Mouse (Mus musculus): ENCODE results near the gene Pef1. TPM values are rescaled to one million over a fixed set of nuclear protein-coding genes. Genes with fewer than 3 reads are reported as not detected.

The Pef1 gene
- total RNA-seq (2015) (53.1 TPM in 2 replicates), total RNA-seq (2017) (12.3 and 18.0 TPM in 2 replicates)

DNA sequence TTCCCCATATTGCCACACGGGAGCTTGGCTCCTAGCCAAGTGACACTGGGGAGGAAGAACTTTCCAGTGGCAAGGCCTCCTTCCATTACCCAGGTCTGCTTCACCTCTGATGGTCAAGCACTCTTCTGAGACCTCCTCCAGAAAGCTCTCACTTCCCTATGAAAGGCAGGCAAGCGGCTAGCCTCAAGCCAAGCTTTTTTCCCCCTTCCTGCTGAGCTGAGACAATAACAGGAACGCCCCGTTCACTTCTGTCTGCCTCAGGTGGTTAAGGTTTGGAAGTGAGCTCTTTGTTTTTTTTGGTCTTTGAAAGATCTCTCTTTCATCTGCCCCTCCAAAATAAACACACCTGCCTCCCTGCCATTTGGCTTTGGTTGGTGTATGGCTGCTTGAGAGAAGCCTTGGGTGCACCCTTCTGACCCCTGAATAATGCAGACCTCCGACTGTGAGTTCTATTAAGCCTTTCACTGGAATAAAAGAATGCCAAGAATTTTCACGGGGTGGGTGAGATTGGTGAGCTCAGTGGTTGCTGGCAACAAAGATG lies at the start of gene Pef1:
TSS of gene Pef1 (plus strand) at position 448 of the 541 bp plus-strand sequence.
- ATAC-seq (ENCODE audit: poor library complexity, severe bottlenecking): peak; percentile 39

GRCm38 (mm10) chr4:130053111-130053510 lies 49.2 kb upstream of the Pef1 start:
- no peak for ATAC-seq (ENCODE audit: poor library complexity, severe bottlenecking)

GRCm38 (mm10) chr4:130054727-130055126 lies 47.6 kb upstream of the Pef1 start:
- no peak for ATAC-seq (ENCODE audit: poor library complexity, severe bottlenecking)

DNA sequence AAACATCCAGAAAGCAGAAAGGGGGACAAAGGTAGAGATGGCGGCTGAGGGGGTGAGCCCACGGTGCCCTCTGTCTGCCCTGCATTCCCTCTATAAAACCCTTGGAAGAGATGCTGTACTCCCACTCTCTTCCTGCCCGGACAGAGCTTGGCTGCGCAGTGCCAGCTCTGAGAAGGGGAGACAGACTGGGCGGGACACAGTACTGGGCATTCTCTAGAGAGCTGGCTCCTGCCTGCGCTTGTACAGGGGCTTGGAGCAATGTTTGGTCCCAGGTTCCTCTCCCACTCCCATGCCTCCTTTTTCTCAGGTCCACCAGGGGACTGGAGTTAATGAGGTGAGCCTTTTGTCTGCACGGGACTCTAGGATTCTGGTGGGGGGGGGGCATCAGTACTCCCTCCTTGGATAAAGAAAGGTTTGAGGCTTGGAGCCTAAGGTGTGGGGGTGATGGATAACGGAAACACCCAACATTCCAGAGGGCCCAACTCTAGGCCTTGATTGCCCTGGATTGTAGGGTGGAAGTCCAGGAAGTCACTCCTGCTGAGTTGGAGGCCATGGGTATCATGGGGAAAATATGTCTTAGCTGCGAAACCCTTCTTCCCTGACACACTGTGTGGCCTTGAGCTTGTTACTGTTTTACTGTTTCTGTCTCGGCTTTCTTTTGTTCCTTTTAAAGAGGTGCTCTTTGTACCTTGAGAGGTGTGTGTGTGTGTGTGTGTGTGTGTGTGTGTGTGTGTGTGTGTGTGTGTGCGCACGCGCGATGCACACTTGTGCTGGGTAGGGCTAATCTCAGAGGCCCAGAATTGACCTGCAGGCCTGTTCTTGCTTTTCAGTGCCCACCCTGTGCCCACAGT lies 47.0 kb upstream of the Pef1 start:
- no peak for ATAC-seq (ENCODE audit: poor library complexity, severe bottlenecking)

- ATAC-seq (ENCODE audit: poor library complexity, severe bottlenecking): no peak
These were observed 46.4 kb upstream of the Pef1 start for GRCm38 (mm10) chr4:130056011-130056322.

DNA sequence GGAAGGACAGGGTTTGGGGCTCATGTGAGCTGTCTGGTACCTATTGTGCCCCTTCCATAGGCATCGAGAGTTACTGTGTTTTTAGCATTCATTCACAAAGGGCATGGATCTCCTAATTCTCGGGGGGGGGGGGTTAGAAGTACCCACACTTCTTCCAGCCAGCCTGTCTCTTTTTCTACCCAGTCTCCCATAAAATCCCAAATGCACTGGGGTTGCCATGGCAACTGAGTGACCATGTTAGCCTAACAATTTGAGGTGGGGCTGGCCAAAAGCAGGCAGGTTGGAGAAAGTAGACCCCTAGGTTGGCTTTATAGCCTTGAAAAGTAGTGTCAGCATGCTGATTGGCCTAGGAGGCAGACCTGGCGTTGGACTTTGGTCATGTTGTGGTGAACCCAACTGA lies 45.9 kb upstream of the Pef1 start:
- no peak for ATAC-seq (ENCODE audit: poor library complexity, severe bottlenecking)

GRCm38 (mm10) chr4:130060937-130061336 lies 41.4 kb upstream of the Pef1 start:
- ATAC-seq (ENCODE audit: poor library complexity, severe bottlenecking): no peak

DNA sequence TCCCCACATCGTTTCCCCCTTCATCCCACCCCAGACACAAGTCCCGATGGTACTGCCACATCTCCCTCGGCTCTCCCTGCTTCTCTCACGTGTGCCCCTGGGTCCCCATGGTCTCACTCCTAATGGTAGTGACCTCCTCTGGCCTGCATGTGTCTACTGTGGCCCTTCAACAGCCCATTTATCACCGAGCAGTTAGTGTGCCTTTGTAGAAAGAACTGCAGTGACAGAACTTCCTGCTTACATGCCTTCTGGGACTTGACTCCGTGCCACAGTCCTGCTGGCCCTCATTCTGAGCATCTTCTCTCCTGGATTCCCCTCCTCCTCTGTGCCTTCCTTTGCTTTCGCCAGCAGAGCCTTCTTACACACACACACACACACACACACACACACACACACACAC lies 39.2 kb upstream of the Pef1 start:
- ATAC-seq (ENCODE audit: poor library complexity, severe bottlenecking): no peak

DNA sequence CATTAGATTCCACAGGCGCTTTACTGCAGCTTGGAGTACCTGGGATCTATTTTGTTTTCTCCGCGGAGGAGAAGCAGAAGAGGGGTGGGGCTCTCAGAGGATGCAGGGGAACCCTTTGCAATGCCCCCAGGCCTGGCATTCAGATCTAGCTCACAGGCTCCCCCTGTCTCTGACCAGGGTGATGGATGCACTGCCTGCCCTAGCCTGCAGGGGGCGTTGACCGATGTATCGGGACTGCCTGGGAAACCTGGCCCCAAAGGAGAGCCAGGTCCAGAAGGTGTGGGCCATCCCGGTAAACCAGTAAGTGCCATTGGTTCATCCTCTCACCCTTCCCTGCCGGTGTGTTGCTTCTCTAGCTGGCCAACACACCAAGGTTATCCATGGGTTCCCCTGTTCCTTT lies 35.5 kb upstream of the Pef1 start:
- no peak for ATAC-seq (ENCODE audit: poor library complexity, severe bottlenecking)

DNA sequence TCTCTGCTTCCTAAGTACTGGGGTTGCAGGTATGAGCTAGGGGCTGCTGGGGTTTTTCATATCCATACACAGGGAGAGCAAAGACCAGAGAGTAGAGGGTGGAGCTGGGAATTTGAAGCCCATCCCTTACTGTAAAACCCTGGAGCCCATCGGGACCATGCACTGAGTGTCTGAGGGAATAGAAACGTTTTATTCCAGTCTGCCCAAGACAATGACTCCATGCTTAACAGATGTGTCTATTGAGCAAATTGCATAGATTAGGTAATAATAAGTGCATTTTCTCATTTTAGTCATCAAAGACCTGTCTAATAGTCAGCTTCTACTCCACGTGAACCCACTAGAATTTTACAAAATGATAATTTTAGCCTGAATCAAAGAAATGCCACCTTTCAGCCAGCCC lies 31.8 kb upstream of the Pef1 start:
- ATAC-seq (ENCODE audit: poor library complexity, severe bottlenecking): no peak

GRCm38 (mm10) chr4:130071758-130072157 lies 30.6 kb upstream of the Pef1 start:
- no peak for ATAC-seq (ENCODE audit: poor library complexity, severe bottlenecking)

DNA sequence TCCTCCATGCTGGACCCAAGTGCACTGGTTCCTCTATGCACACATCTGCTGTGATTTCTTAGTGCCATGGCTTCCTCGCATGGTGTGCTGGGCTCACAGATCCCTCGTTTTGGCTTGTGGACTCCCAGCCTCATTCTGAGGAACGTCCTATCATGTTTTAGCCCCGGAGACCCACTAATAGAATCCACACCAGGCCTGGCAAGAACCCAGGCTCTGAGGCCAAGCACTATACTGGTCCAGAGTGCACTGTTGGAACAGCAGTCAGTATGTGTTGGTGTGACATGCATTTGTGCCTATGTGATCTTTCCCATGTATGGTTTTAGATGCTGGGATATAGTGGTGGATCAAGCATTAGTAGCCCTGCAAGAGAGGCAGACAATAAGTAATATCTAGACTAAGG lies 29.0 kb upstream of the Pef1 start:
- ATAC-seq (ENCODE audit: poor library complexity, severe bottlenecking): no peak

GRCm38 (mm10) chr4:130074761-130075515 lies 27.4 kb upstream of the Pef1 start:
- no peak for ATAC-seq (ENCODE audit: poor library complexity, severe bottlenecking)

DNA sequence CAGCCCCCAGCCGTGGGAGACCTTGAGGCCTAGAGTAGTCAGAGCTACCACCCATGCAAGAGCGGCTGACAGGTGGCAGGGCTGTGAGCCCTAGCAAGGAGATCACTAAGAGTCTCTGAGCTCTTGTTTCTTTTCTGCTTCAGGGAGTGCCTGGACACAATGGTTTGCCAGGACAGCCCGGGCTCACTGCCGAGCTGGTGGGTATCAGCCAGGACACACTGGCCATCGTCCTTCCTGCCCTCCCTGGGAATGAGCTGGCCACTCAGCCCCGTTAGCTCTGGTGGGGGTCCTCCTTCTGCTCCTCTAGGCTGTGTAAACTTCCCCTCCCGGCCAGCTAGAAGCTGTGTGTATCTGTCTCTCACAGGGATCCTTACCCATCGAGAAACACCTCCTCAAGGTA lies 25.5 kb upstream of the Pef1 start:
- ATAC-seq (ENCODE audit: poor library complexity, severe bottlenecking): no peak

DNA sequence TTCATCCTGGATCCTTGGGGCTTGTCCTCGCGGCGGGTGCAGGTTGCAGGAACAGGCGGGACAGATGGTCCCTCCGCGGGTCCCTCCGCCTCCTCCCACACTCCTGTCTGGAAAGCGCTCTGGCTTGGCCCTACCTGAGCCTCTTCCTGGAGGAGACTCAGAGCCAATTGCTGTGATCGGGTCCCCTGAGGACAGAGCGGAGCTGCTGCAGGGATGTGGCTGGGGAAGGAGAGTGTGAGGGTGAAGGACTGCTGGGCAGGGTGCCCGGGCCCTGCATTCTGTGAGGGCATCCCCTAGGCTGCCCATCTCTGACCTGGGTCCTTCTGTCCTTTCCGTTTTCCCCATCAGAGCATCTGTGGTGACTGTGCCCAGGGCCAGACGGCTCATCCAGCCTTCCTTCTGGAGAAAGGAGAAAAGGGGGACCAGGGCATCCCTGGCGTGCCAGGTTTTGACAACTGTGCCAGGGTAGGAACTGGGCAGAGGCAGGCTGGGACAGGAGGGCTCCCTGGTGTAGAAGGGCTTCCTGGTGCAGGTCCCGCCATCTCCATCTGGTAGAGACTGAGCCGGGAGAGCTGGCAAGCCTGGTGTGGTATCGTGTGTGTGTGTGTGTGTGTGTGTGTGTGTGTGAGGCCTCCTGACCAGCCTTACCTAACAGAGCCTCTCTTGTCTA lies 23.4 kb upstream of the Pef1 start:
- ATAC-seq (ENCODE audit: poor library complexity, severe bottlenecking): no peak

- ATAC-seq (ENCODE audit: poor library complexity, severe bottlenecking): no peak
These were observed 22.8 kb upstream of the Pef1 start for GRCm38 (mm10) chr4:130079521-130079920.

DNA sequence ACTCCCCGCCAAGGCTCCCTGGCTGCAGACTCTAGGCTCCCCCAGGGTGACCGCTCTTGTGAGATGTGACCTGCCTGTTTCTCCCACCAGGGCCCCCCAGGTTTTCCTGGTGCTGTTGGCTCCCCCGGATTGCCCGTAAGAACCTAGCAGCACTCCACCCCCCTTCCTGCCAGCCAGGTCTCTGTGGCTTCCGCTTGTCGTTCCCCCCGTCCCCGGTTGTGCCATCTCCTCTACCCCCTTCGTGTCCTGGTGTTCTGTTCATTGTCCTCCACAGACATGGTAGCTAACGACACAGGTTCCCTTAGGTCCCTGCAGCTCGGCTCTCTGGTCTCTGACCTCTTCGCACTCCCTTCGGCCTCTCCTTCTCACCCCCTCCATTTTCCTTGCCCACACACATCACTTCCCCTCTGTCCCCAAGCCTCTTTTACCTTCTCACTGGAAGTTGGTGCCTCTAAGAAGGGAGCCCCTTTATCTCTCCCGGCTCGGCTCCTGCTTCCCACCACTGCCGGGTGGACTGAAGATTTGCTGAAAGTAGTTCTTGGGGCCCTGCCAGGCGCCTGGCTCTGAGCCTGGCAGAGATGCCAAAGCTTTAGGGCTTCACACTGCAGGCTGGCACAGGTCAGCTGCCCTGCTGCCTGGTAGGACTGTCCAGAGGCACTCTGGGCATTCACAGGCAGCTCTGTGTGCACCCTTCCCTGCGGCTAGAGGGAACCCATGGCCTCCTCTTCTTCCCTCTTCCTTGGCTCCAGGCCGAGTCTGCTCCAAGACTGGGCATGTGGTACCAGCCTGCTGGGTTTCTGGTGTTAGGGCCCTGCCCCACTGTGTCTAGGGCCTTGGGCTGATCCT lies 20.8 kb upstream of the Pef1 start:
- ATAC-seq (ENCODE audit: poor library complexity, severe bottlenecking): peak; percentile 59; the same call in 1 of the 2 replicates

DNA sequence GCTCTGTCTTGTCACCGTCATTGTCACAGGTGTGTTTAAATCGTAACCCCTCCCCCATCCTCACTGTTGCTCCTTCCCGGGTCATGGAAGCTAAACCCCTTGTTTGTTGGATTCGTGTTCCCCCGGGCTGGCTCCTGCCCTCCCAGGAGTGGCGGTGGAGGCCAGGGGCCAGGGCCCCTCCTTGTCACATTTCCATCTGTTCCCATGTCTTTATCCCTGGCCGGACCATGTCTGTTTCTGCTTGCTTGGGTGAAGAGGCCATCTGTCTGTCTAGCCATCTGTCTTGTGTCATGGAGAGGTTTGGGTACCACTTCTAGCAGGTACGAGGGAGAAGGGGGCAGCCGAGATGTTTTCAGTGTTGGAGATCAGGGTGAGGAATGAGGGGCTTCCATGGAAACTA lies 20.1 kb upstream of the Pef1 start:
- no peak for ATAC-seq (ENCODE audit: poor library complexity, severe bottlenecking)

DNA sequence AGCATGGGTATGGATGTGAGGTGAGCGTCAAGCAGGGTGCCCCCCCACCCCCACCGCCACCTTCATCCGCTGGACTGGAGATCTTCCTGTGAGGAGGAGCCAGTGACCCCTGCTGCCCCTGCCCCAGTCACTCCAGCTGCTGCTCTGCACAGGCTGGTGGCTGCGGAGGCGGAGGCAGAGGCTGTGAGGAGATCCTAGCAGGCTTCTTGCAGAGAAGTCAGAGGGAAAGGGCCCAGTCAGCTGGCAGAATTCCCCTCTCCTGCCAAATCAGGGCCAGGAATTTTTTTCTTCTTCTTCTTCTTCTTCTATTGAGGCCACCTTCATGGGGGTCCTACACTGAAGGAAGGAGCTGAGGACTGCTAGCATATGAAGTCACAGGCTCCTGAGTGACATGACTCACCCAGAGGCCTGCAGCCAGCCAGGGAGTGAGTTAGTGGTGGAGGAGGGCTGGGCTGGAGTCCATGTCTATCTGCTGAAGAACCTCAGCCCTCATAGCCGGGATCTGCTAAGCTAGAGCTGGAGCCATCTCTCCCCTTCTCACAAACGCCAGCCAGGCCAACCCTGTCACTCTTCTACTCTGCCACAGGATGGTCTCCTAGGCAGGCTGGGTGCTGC lies 17.9 kb upstream of the Pef1 start:
- no peak for ATAC-seq (ENCODE audit: poor library complexity, severe bottlenecking)

DNA sequence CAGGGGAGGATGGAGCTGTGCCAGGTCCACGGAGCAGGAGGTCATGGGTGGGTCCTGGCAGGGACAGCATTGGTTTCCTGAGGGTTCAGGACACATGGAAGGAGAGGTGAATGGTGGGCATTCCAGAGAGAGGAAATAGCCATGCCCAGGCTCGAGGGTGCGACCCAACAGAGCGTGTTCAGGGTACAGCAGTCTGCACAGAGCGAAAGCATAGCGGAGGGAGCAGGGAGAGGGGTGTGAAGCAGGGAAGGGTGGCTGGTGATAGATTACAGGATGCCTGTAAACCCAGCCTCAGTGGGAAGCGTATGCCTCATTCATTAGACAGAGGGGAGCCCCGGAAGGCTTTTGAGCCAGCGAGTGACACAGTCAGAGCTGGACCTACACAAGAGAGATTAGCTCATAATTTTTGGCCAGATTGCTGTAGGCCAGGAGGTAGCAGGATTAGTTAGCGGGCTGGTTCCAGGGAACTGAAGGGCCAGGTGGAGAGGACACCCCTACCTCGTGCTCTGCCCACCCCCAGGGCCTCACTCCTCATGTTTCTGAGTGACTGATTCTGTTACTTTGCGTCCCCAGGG lies 17.0 kb upstream of the Pef1 start:
- ATAC-seq (ENCODE audit: poor library complexity, severe bottlenecking): no peak
